Mouse (Mus musculus): ENCODE measurements around the gene Kcnk18.

DNA sequence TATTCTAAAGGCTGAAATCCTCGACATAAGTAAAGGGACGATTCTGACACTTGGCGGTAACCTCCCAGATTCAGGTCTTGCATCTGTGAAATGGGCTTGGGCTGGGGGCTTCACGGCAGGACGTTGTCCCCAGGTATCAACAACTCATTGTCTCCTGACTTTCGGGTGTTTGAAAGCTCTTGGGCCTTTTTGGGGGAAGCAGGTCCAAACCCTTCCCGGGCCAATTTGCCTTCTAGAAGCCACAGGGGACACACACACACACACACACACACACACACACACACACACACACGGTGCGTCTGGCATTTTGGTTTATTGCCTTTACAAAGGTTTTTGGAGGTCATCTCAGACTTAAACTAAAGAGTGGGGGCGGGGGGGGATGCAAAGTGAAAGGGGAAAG, 25.6 kb upstream of the Kcnk18 start:
- TF ChIP-seq CTCF (IDR thresholded peaks at IDR 0.05; ENCODE audit: low read depth) (no peak), EP300 (IDR thresholded peaks at IDR 0.05; ENCODE audit: low read depth) (no peak)
